In genomic region chr2:153160844-153161683, GRCm38 (mm10) we compare ENCODE assay signal across 8 mouse cellular contexts. TPM values are rescaled to one million over a fixed set of nuclear protein-coding genes. Genes with fewer than 3 reads are reported as not detected.
DNase-seq lines count a peak whose midpoint lies in the region; ATAC-seq lines count a peak whose summit lies in the region.

Gene Tm9sf4 (plus strand): TSS chr2:153161303.

- 12% methylated on average over 32 of the region's 34 CpGs for WGBS in intestine, embryonic 14.5 days

- peak within 1 kb of the TSS; percentile 76 for H3K4me3 ChIP-seq in intestine, embryonic 14.5 days (ENCODE audit: low read depth, low read length)

- no peaks in the 10 kb centered on the region for H3K9me3 ChIP-seq in intestine, embryonic 14.5 days (ENCODE audit: control insufficient read depth, low read length)

- peaks cover 9% of the 10 kb centered on the region; the same call in 1 of the 2 replicates for H3K36me3 ChIP-seq in intestine, embryonic 14.5 days (ENCODE audit: control insufficient read depth, insufficient read depth, low read length)

- H3K4me1 ChIP-seq in intestine, embryonic 14.5 days (replicated peaks; ENCODE audit: control insufficient read depth, insufficient read depth, low read length): peaks cover 10% of the 10 kb centered on the region

- peak; percentile 93 for ATAC-seq in intestine, embryonic 14.5 days (replicated peaks; ENCODE audit: low FRiP score, low TSS enrichment, low read depth)

- intact Hi-C loops in left cerebral cortex, postnatal 14 days (cut with DNase I): loop anchor here (2.0 kb wide), 1 partner anchor 78 kb away; no protein-coding TSS in a partner anchor

- peak within 1 kb of the TSS; percentile 81 for H3K9ac ChIP-seq in intestine, embryonic 14.5 days (ENCODE audit: low read length)

- peak within 1 kb of the TSS; percentile 95 for H3K4me2 ChIP-seq in intestine, embryonic 14.5 days (ENCODE audit: low read length)

- DNase-seq in adrenal gland, adult 18-20 months (ENCODE audit: low spot score in 2 of 2): peak; percentile 90 to 94
- peak; percentile 96 for DNase-seq in embryo, embryonic 11 days
- DNase-seq in gastrocnemius, postnatal 25 days: peak; percentile 82
- DNase-seq in intestine, embryonic 14.5 days (ENCODE audit: low spot score): peak; percentile 96
- peak; percentile 93 to 94 for DNase-seq in left cerebral cortex, postnatal 14 days (ENCODE audit: low spot score in 2 of 2)
- DNase-seq in mesoderm, embryonic 11.5 days (ENCODE audit: low read depth, low spot score): peak; percentile 92
- peak; percentile 90 for DNase-seq in right cerebral cortex, postnatal 36 days (ENCODE audit: low spot score in 2 of 2)
- DNase-seq in yolk sac, embryonic 10.5 days (ENCODE audit: low spot score): peak; percentile 93

- peak within 1 kb of the TSS; percentile 93 for H3K27ac ChIP-seq in intestine, embryonic 14.5 days (ENCODE audit: low read depth)

- no peaks in the 10 kb centered on the region for H3K27me3 ChIP-seq in intestine, embryonic 14.5 days (replicated peaks; ENCODE audit: control insufficient read depth, insufficient read depth, low read length)

RNA-seq across cellular contexts. Expression of gene Tm9sf4, which starts in this region (rescaled TPM):
- total RNA-seq in adrenal gland, adult 18-20 months (2021): 100 to 1,000 TPM in 1 of 2 experiments, 10 to 100 TPM in 1; 94.6 to 101 TPM
- 10 to 100 TPM; 33.7 to 34.9 TPM for total RNA-seq in gastrocnemius, postnatal 25 days (2021)
- polyA plus RNA-seq in intestine, embryonic 14.5 days (2014; fragmentation: Nextera tagmentation; extraction: Ambion mirVana): 86.8 and 93.7 TPM in 2 replicates
- total RNA-seq in left cerebral cortex, postnatal 14 days (2021): 100 to 1,000 TPM; 118 to 120 TPM

Comparison
In these comparisons a context has a peak if more than half of its experiments do, and no peak if none do; other contexts are left out.
1. Peak in every context shown above with its lines: DNase-seq, ATAC-seq, H3K4me3 ChIP-seq and H3K27ac ChIP-seq.